In genomic region chr2:164496847-164497690, GRCm38 (mm10) we compare ENCODE assay signal across 8 mouse cellular contexts. TPM values are rescaled to one million over a fixed set of nuclear protein-coding genes. Genes with fewer than 3 reads are reported as not detected.
A peak's percentile ranks its signal among the peaks of the same experiment; 100 is the strongest.
DNase-seq lines count a peak whose midpoint lies in the region; ATAC-seq lines count a peak whose summit lies in the region.

Gene Pigt (plus strand): TSS chr2:164497520.

- H3K4me2 ChIP-seq in hindbrain, embryonic 11.5 days (replicated peaks; ENCODE audit: low read depth, low read length) = peak within 1 kb of the TSS; percentile 54

- ATAC-seq in hindbrain, embryonic 11.5 days (ENCODE audit: low FRiP score) = peak; percentile 92

- no peak within 1 kb of the TSS for H3K27ac ChIP-seq in hindbrain, embryonic 11.5 days (ENCODE audit: low read depth, low read length)

- no peaks in the 10 kb centered on the region for H3K27me3 ChIP-seq in hindbrain, embryonic 11.5 days (ENCODE audit: control insufficient read depth, insufficient read depth, low read length)

- H3K9me3 ChIP-seq in hindbrain, embryonic 11.5 days (ENCODE audit: control insufficient read depth, low read length) = no peaks in the 10 kb centered on the region

- H3K4me3 ChIP-seq in hindbrain, embryonic 11.5 days (ENCODE audit: low read depth, low read length) = peak within 1 kb of the TSS; percentile 89

- DNase-seq in NIH3T3 (ENCODE audit: low read depth) = peak; percentile 88
- DNase-seq in cerebellum, adult 9-11 months = peak; percentile 89
- peak; percentile 74 to 84 for DNase-seq in frontal cortex, postnatal 10 days (ENCODE audit: low spot score in 2 of 2)
- peak; percentile 87 for DNase-seq in hindbrain, embryonic 11.5 days (ENCODE audit: low spot score)
- DNase-seq in layer of hippocampus, postnatal 10 days (ENCODE audit: low spot score in 2 of 2) = peak; percentile 85 to 89
- DNase-seq in lung, postnatal 10 days = peak; percentile 91
- DNase-seq in ovary, postnatal 14 days (ENCODE audit: low spot score) = peak; percentile 78
- peak; percentile 78 to 82 for DNase-seq in thymus, postnatal 10 days (ENCODE audit: low spot score in 2 of 2)

- WGBS in hindbrain, embryonic 11.5 days = 5% methylated on average over 35 of the region's 43 CpGs

- no peaks in the 10 kb centered on the region for H3K36me3 ChIP-seq in hindbrain, embryonic 11.5 days (ENCODE audit: control insufficient read depth, insufficient read depth, low read length)

- H3K9ac ChIP-seq in hindbrain, embryonic 11.5 days (ENCODE audit: low read depth, low read length) = peak within 1 kb of the TSS; percentile 74

- H3K4me1 ChIP-seq in hindbrain, embryonic 11.5 days (replicated peaks; ENCODE audit: control insufficient read depth, insufficient read depth, low read length) = no peaks in the 10 kb centered on the region; the same call in 1 of the 2 replicates

RNA-seq across cellular contexts. Expression of gene Pigt, which starts in this region (rescaled TPM):
- 47.9 and 56.8 TPM in 2 replicates for polyA plus RNA-seq in hindbrain, embryonic 11.5 days (2014; fragmentation: Nextera tagmentation; extraction: Ambion mirVana)
- 100 to 1,000 TPM; 106 to 109 TPM for total RNA-seq in layer of hippocampus, postnatal 10 days (2021)
